Mouse (Mus musculus) MEL (cell line): ENCODE measurements at regions not wholly inside any gene's neighbourhood (a gene's known extent, or its start where the extent isn't known, plus 50 kb on each side); places are given as distances from the start of the nearest gene placed in this dataset.

ENCODE experiments used
- CTCF ChIP-seq, 3 experiments: IDR thresholded peaks in 2 of 3; conservative IDR thresholded peaks in 1 of 3; 2 replicates each; pipeline ENCODE4 v1.5.1; 2011 to 2012; ENCODE audit warnings: low read length in 3 of 3, low read depth in 2 of 3, mild to moderate bottlenecking in 2 of 3, improper control_type of control experiment in 1 of 3, inconsistent platforms in 1 of 3, mixed read lengths in 1 of 3, moderate library complexity in 1 of 3; ENCODE audit not compliant: control insufficient read depth in 1 of 3, insufficient read depth in 1 of 3, poor library complexity in 1 of 3, severe bottlenecking in 1 of 3
- EP300 ChIP-seq, 2 experiments: IDR thresholded peaks; 2 replicates each; pipeline ENCODE4 v1.6.1; 2011; ENCODE audit warnings: improper control_type of control experiment in 2 of 2, low read length in 2 of 2, low read depth in 1 of 2, mild to moderate bottlenecking in 1 of 2
- MYC ChIP-seq: IDR thresholded peaks from 2 replicates; pipeline ENCODE4 v1.6.1; 2011; ENCODE audit warnings: low read depth, mild to moderate bottlenecking, low read length, improper control_type of control experiment, moderate library complexity
- TBP ChIP-seq: IDR thresholded peaks from 2 replicates; pipeline ENCODE4 v1.8.0; 2011; ENCODE audit warnings: low read depth, low read length, improper control_type of control experiment
- USF1 ChIP-seq: IDR thresholded peaks from 2 replicates; pipeline ENCODE4 v1.6.1; 2014; ENCODE audit warnings: low read depth, mild to moderate bottlenecking, inconsistent platforms, low read length, improper control_type of control experiment, moderate library complexity

- peak; percentile 12 to 18; a peak in 2 of 4 replicates for TF ChIP-seq EP300 (IDR thresholded peaks at IDR 0.05; ENCODE audit: low read depth in 1 of 2, low read length in 2 of 2)
- no peak for TF ChIP-seq MYC
- no peak for TF ChIP-seq TBP
- no peak for TF ChIP-seq CTCF (IDR thresholded peaks at IDR 0.05 in 2 of 3, conservative IDR thresholded peaks at IDR 0.05 in 1 of 3; ENCODE audit: control insufficient read depth in 1 of 3, insufficient read depth in 1 of 3, low read depth in 2 of 3, low read length in 3 of 3, poor library complexity in 1 of 3, severe bottlenecking in 1 of 3)
- no peak for TF ChIP-seq USF1
These were observed 262.9 kb upstream of the Rarb start for GRCm38 (mm10) chr14:17081904-17082303.
